Mouse (Mus musculus): ENCODE measurements around the gene Olfm1.

Gene Olfm1

GRCm38 (mm10) chr2:28192821-28193689 is at the start of gene Olfm1:
Gene Olfm1, plus strand, starts transcription at chr2:28192992.
- DNase-seq (ENCODE audit: low spot score): peak; percentile 54

GRCm38 (mm10) chr2:28143417-28144045 is 49.3 kb upstream of the Olfm1 start:
- DNase-seq (ENCODE audit: low spot score): no peak

- no peak for DNase-seq (ENCODE audit: low spot score)
These were observed 47.1 kb upstream of the Olfm1 start for GRCm38 (mm10) chr2:28145702-28146101.

- DNase-seq (ENCODE audit: low spot score): no peak
These were observed 46.6 kb upstream of the Olfm1 start for GRCm38 (mm10) chr2:28146152-28146551.

- DNase-seq (ENCODE audit: low spot score): no peak
These were observed 46.1 kb upstream of the Olfm1 start for GRCm38 (mm10) chr2:28146685-28147084.

GRCm38 (mm10) chr2:28147248-28147794 is 45.5 kb upstream of the Olfm1 start:
- DNase-seq (ENCODE audit: low spot score): no peak

GRCm38 (mm10) chr2:28149688-28150087 is 43.1 kb upstream of the Olfm1 start:
- no peak for DNase-seq (ENCODE audit: low spot score)

- no peak for DNase-seq (ENCODE audit: low spot score)
These were observed 32.2 kb upstream of the Olfm1 start for GRCm38 (mm10) chr2:28160568-28160967.

- no peak for DNase-seq (ENCODE audit: low spot score)
These were observed 27.2 kb upstream of the Olfm1 start for GRCm38 (mm10) chr2:28165570-28165969.

GRCm38 (mm10) chr2:28169336-28169735 is 23.5 kb upstream of the Olfm1 start:
- no peak for DNase-seq (ENCODE audit: low spot score)

GRCm38 (mm10) chr2:28171962-28172361 is 20.8 kb upstream of the Olfm1 start:
- no peak for DNase-seq (ENCODE audit: low spot score)

GRCm38 (mm10) chr2:28173225-28174141 is 19.3 kb upstream of the Olfm1 start:
- DNase-seq (ENCODE audit: low spot score): no peak

GRCm38 (mm10) chr2:28174441-28174840 is 18.4 kb upstream of the Olfm1 start:
- no peak for DNase-seq (ENCODE audit: low spot score)

- no peak for DNase-seq (ENCODE audit: low spot score)
These were observed 14.2 kb upstream of the Olfm1 start for GRCm38 (mm10) chr2:28178600-28178999.

- peak; percentile 39 for DNase-seq (ENCODE audit: low spot score)
These were observed 12.7 kb upstream of the Olfm1 start for GRCm38 (mm10) chr2:28180053-28180452.

- no peak for DNase-seq (ENCODE audit: low spot score)
These were observed 4.3 kb upstream of the Olfm1 start for GRCm38 (mm10) chr2:28188398-28188944.

- DNase-seq (ENCODE audit: low spot score): no peak
These were observed 897 bp downstream of the Olfm1 start for GRCm38 (mm10) chr2:28193690-28194087.

- DNase-seq (ENCODE audit: low spot score): no peak
These were observed 2.3 kb downstream of the Olfm1 start for GRCm38 (mm10) chr2:28194962-28195617.

GRCm38 (mm10) chr2:28195726-28196125 is 2.9 kb downstream of the Olfm1 start:
- no peak for DNase-seq (ENCODE audit: low spot score)

GRCm38 (mm10) chr2:28201441-28201841 is 8.6 kb downstream of the Olfm1 start:
- no peak for DNase-seq (ENCODE audit: low spot score)

GRCm38 (mm10) chr2:28204167-28204566 is 11.4 kb downstream of the Olfm1 start:
- peak; percentile 85 for DNase-seq (ENCODE audit: low spot score)
